Mouse (Mus musculus): ENCODE measurements around the gene Lix1l. TPM values are rescaled to one million over a fixed set of nuclear protein-coding genes. Genes with fewer than 3 reads are reported as not detected.

The Lix1l gene
- total and polyA plus RNA-seq, 3 experiments, result 0.49 to 3.6 (median 2.4) TPM

DNA sequence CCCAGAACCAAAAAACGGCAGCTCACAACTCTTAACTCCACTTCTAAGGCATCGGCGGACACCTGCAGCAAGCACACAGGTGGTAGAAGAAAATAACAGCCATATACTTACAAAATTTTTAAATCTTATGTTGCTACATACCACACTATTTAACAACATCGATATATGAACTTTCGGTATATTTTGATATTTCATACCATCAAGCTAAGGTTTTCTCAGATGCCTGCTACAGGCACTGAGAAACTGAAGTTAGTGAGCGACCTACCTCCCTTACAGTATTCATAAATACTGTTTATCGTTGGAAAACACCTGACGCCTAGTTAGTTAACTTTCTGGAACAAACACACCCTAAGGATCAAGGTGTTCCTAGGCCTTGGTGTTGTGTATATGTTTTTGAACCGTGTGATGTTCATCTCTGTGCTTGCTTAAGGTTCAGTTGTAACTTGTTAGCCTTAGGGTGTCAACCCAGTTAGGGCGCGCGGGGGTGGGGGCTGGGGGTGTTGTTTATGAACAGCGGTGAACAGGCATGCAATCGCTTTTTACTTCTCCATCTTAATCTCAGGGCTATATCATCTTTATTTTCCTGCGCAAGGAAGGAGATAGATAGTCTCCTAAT, 44.8 kb upstream of the Lix1l start:
- Histone ChIP-seq H3K27me3 (ENCODE audit: insufficient read depth, low read length) (no peaks in the 10 kb centered on the region), H3K4me1 (ENCODE audit: insufficient read depth, low read depth, low read length) (peaks cover 52% of the 10 kb centered on the region), H3K4me3 (ENCODE audit: low read depth, low read length) (no peak overlapping the region), H3K9me3 (replicated peaks) (no peaks in the 10 kb centered on the region), H3K36me3 (replicated peaks) (peaks cover 20% of the 10 kb centered on the region)
- DNase-seq (ENCODE audit: low spot score), result no peak
- ATAC-seq (ENCODE audit: extremely low read depth, insufficient number of reproducible peaks, low FRiP score, poor library complexity, severe bottlenecking), result no peak
- TF ChIP-seq GATA2 (IDR thresholded peaks at IDR 0.05; ENCODE audit: borderline replicate concordance, low read depth, low read length) (no peak), POLR2AphosphoS5 (IDR thresholded peaks at IDR 0.05; ENCODE audit: insufficient replicate concordance, low read depth, low read length) (no peak), TAL1 (conservative IDR thresholded peaks at IDR 0.05; ENCODE audit: low read depth, low read length) (no peak), GATA1 (IDR thresholded peaks at IDR 0.05; ENCODE audit: borderline replicate concordance, low read length) (no peak), CTCF (IDR thresholded peaks at IDR 0.05; ENCODE audit: low read depth, low read length) (no peak)

DNA sequence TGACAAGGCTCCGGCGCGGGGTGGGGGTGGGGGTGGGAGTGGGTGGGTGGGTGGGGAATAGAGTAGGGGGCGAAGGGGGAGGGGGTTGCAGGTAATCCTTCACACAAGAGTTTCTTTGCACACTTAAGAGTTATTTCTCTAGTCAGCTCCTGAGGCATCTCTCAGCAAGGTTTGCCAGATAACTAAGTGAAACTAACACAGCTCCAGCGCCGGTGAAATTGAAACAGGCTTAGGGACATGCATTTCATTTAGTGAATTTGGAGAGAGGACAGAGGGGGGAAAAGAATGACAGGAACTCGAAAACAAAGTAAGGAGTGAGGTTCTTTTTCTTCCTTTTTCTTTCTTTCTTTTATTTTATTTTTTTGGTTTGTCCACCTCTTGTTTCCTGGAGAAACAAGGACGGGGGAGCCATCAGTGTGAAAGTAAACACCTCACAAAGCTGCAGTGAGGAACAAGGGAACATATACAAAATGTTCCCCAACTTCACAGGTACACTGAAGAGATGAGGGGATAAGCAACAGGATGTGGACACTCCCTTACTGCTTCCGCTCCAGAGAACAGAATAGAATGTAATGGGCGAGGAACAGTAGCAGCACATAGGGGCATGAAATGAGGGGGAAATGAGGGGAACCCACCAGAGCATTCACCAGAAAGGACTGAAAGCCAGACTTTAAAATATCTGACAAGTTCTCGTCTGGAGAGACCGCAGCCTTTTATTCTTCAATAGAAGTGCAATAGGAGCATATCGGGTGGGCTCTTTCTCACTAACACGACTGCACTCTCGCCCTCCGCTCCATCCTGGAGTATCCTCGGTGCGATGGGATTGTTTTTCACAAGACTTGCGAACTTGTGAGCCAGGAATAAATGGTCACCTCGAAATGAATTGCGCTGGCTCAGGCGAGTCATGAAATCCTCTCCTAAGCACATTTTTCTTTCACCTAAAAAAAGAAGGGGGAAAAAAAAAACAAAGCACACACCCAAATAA, 44.0 kb upstream of the Lix1l start:
- H3K27me3 ChIP-seq (ENCODE audit: insufficient read depth, low read length), result no peaks in the 10 kb centered on the region
- TF ChIP-seq GATA1 (IDR thresholded peaks at IDR 0.05; ENCODE audit: borderline replicate concordance, low read length) (no peak), GATA2 (IDR thresholded peaks at IDR 0.05; ENCODE audit: borderline replicate concordance, low read depth, low read length) (peak; percentile 65; the same call in 1 of the 2 replicates), CTCF (IDR thresholded peaks at IDR 0.05; ENCODE audit: low read depth, low read length) (no peak), TAL1 (conservative IDR thresholded peaks at IDR 0.05; ENCODE audit: low read depth, low read length) (no peak), POLR2AphosphoS5 (IDR thresholded peaks at IDR 0.05; ENCODE audit: insufficient replicate concordance, low read depth, low read length) (no peak)
- H3K9me3 ChIP-seq (replicated peaks), result no peaks in the 10 kb centered on the region
- peaks cover 51% of the 10 kb centered on the region for H3K4me1 ChIP-seq (ENCODE audit: insufficient read depth, low read depth, low read length)
- peak overlapping the region; percentile 80 for H3K4me3 ChIP-seq (ENCODE audit: low read depth, low read length)
- ATAC-seq (ENCODE audit: extremely low read depth, insufficient number of reproducible peaks, low FRiP score, poor library complexity, severe bottlenecking) (0 out of 2 replicates have a peak, but pooled peaks have one; percentile 19), DNase-seq (ENCODE audit: low spot score) (peak; percentile 58)
- H3K36me3 ChIP-seq (replicated peaks), result peaks cover 26% of the 10 kb centered on the region

GRCm38 (mm10) chr3:96557694-96558093, 43.3 kb upstream of the Lix1l start, which contains the start of gene Txnip:
Gene Txnip (plus strand): TSS chr3:96557957.
- TF ChIP-seq CTCF (IDR thresholded peaks at IDR 0.05; ENCODE audit: low read depth, low read length), result no peak
- TF ChIP-seq POLR2AphosphoS5 (IDR thresholded peaks at IDR 0.05; ENCODE audit: insufficient replicate concordance, low read depth, low read length), result peak; percentile 92; the same call in 1 of the 2 replicates
- no peak for TF ChIP-seq GATA2 (IDR thresholded peaks at IDR 0.05; ENCODE audit: borderline replicate concordance, low read depth, low read length)
- H3K4me3 ChIP-seq (ENCODE audit: low read depth, low read length), result peak within 1 kb of the TSS; percentile 80
- no peaks in the 10 kb centered on the region for H3K9me3 ChIP-seq (replicated peaks)
- H3K27me3 ChIP-seq (ENCODE audit: insufficient read depth, low read length), result no peaks in the 10 kb centered on the region
- DNase-seq (ENCODE audit: low spot score) (peak; percentile 98), ATAC-seq (ENCODE audit: extremely low read depth, insufficient number of reproducible peaks, low FRiP score, poor library complexity, severe bottlenecking) (peak; percentile 93)
- peaks cover 54% of the 10 kb centered on the region for H3K4me1 ChIP-seq (ENCODE audit: insufficient read depth, low read depth, low read length)
- peaks cover 28% of the 10 kb centered on the region for H3K36me3 ChIP-seq (replicated peaks)

DNA sequence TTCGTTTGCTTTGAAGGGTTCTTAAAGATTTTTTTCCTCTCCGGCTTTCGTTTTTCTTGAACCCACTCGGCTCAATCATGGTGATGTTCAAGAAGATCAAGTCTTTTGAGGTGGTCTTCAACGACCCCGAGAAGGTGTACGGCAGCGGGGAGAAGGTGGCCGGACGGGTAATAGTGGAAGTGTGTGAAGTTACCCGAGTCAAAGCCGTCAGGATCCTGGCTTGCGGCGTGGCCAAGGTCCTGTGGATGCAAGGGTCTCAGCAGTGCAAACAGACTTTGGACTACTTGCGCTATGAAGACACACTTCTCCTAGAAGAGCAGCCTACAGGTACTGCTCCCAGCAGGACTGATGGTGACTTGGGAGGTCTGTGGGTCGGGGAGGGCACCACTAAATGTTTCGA, 42.8 kb upstream of the Lix1l start:
- Histone ChIP-seq H3K9me3 (replicated peaks) (no peaks in the 10 kb centered on the region), H3K4me3 (ENCODE audit: low read depth, low read length) (peak overlapping the region; percentile 80), H3K27me3 (ENCODE audit: insufficient read depth, low read length) (no peaks in the 10 kb centered on the region), H3K4me1 (ENCODE audit: insufficient read depth, low read depth, low read length) (peaks cover 56% of the 10 kb centered on the region), H3K36me3 (replicated peaks) (peaks cover 28% of the 10 kb centered on the region)
- DNase-seq (ENCODE audit: low spot score) (no peak), ATAC-seq (ENCODE audit: extremely low read depth, insufficient number of reproducible peaks, low FRiP score, poor library complexity, severe bottlenecking) (no peak)
- no peak for TF ChIP-seq GATA1 (IDR thresholded peaks at IDR 0.05; ENCODE audit: borderline replicate concordance, low read length)
- peak; percentile 8; the same call in 1 of the 2 replicates for TF ChIP-seq POLR2AphosphoS5 (IDR thresholded peaks at IDR 0.05; ENCODE audit: insufficient replicate concordance, low read depth, low read length)

GRCm38 (mm10) chr3:96558668-96559196, 42.2 kb upstream of the Lix1l start:
- Histone ChIP-seq H3K4me3 (ENCODE audit: low read depth, low read length) (peak overlapping the region; percentile 80), H3K4me1 (ENCODE audit: insufficient read depth, low read depth, low read length) (peaks cover 52% of the 10 kb centered on the region), H3K36me3 (replicated peaks) (peaks cover 28% of the 10 kb centered on the region), H3K27me3 (ENCODE audit: insufficient read depth, low read length) (no peaks in the 10 kb centered on the region), H3K9me3 (replicated peaks) (no peaks in the 10 kb centered on the region)
- DNase-seq (ENCODE audit: low spot score) (no peak), ATAC-seq (ENCODE audit: extremely low read depth, insufficient number of reproducible peaks, low FRiP score, poor library complexity, severe bottlenecking) (no peak)
- TF ChIP-seq GATA1 (IDR thresholded peaks at IDR 0.05; ENCODE audit: borderline replicate concordance, low read length), result no peak
- no peak for TF ChIP-seq CTCF (IDR thresholded peaks at IDR 0.05; ENCODE audit: low read depth, low read length)
- TF ChIP-seq GATA2 (IDR thresholded peaks at IDR 0.05; ENCODE audit: borderline replicate concordance, low read depth, low read length), result no peak
- TF ChIP-seq POLR2AphosphoS5 (IDR thresholded peaks at IDR 0.05; ENCODE audit: insufficient replicate concordance, low read depth, low read length), result no peak
- no peak for TF ChIP-seq TAL1 (conservative IDR thresholded peaks at IDR 0.05; ENCODE audit: low read depth, low read length)

- Histone ChIP-seq H3K9me3 (replicated peaks) (no peaks in the 10 kb centered on the region), H3K27me3 (ENCODE audit: insufficient read depth, low read length) (no peaks in the 10 kb centered on the region), H3K4me3 (ENCODE audit: low read depth, low read length) (peak overlapping the region; percentile 80), H3K36me3 (replicated peaks) (peaks cover 28% of the 10 kb centered on the region), H3K4me1 (ENCODE audit: insufficient read depth, low read depth, low read length) (peaks cover 51% of the 10 kb centered on the region)
- DNase-seq (ENCODE audit: low spot score) (no peak), ATAC-seq (ENCODE audit: extremely low read depth, insufficient number of reproducible peaks, low FRiP score, poor library complexity, severe bottlenecking) (no peak)
- TF ChIP-seq GATA2 (IDR thresholded peaks at IDR 0.05; ENCODE audit: borderline replicate concordance, low read depth, low read length), result no peak
- no peak for TF ChIP-seq TAL1 (conservative IDR thresholded peaks at IDR 0.05; ENCODE audit: low read depth, low read length)
- no peak for TF ChIP-seq CTCF (IDR thresholded peaks at IDR 0.05; ENCODE audit: low read depth, low read length)
- no peak for TF ChIP-seq GATA1 (IDR thresholded peaks at IDR 0.05; ENCODE audit: borderline replicate concordance, low read length)
- TF ChIP-seq POLR2AphosphoS5 (IDR thresholded peaks at IDR 0.05; ENCODE audit: insufficient replicate concordance, low read depth, low read length), result no peak; the same call in 1 of the 2 replicates
Observed at GRCm38 (mm10) chr3:96559398-96559910, 41.5 kb upstream of the Lix1l start.

Measured in G1E (cell line).